Mouse (Mus musculus): ENCODE results near the gene Snx10.

Snx10 gene

DNA sequence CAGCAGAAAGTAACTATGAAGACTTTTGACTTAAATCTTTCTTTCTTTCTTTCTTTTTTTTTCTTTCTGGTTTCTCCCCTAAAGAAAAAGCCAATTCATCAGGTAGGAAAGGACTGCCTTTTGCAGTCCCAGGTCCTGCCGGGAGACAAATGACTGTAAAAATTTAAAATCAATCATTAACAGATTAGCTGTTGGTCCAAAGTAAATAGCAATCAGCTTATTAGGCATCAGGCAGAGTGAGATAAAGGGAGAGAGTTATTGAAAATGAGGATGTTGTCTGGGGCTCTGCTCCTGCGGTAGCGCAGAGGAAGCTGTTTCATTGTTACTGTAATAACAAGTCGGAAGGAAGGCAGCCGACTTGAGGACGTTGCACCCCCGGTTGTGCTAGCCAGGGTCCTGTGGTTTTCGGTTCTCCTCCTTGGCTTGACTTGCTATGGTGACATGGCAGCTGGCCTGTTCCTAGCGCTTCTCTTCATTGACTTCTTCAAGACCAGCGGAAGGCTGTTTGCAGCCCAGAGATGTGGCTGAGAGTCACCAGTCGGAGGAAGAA, 112.4 kb downstream of the Snx10 start:
- DNase-seq (ENCODE audit: low read depth, low spot score), result no peak

Data from WW6 (cell line).